Mouse (Mus musculus): ENCODE results near the gene Pcbd2. TPM values are rescaled to one million over a fixed set of nuclear protein-coding genes. Genes with fewer than 3 reads are reported as not detected.
"Not testable (repeated sequence)": the region's sequence is repeated elsewhere in the genome, so short reads cannot be mapped to it uniquely, and the experiment has no call there.

Pcbd2 gene
- 31.9 and 33.0 TPM in 2 replicates for polyA plus RNA-seq (2011; ENCODE audit: insufficient read length, low read depth, missing spikeins)

GRCm38 (mm10) chr13:55727120-55727838 is at the start of gene Pcbd2:
Gene Pcbd2 (plus strand): TSS chr13:55727368.
- no peak for TF ChIP-seq CTCF (IDR thresholded peaks at IDR 0.05; ENCODE audit: borderline replicate concordance, insufficient read depth, low read length)
- peak; percentile 44 for TF ChIP-seq POLR2A (IDR thresholded peaks at IDR 0.05; ENCODE audit: low read depth, low read length)
- H3K4me1 ChIP-seq (ENCODE audit: control insufficient read depth, insufficient read depth, low read length): no peaks in the 10 kb centered on the region
- H3K4me3 ChIP-seq (ENCODE audit: insufficient read depth, low read length): peak within 1 kb of the TSS; percentile 93
- H3K27ac ChIP-seq (ENCODE audit: insufficient read depth, low read length): peak within 1 kb of the TSS; percentile 92

DNA sequence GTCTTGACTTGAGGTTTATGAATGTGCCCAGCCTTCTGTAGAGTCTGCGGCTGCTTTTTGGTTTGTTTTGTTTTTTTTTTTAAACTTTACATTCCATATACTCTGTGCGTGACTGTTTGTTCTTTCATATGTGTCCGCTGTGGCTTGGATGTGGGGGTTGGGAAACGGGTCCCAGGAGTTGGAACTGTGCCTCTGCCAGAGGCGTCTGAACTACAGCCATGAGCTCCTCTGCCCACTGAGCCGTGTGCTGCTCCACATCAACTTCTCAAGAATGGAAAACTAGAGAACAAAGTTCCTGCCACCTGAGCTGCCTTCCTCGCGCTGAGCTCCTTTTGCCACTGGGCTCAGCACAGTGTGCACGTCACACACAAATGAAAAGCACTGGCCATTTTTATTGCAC is 45.0 kb upstream of the Pcbd2 start:
- Histone ChIP-seq H3K4me1 (ENCODE audit: control insufficient read depth, insufficient read depth, low read length) (no peaks in the 10 kb centered on the region), H3K4me3 (ENCODE audit: insufficient read depth, low read length) (no peak overlapping the region), H3K27ac (ENCODE audit: insufficient read depth, low read length) (no peak overlapping the region)
- TF ChIP-seq CTCF (IDR thresholded peaks at IDR 0.05; ENCODE audit: borderline replicate concordance, insufficient read depth, low read length) (no peak), POLR2A (IDR thresholded peaks at IDR 0.05; ENCODE audit: low read depth, low read length) (no peak)

DNA sequence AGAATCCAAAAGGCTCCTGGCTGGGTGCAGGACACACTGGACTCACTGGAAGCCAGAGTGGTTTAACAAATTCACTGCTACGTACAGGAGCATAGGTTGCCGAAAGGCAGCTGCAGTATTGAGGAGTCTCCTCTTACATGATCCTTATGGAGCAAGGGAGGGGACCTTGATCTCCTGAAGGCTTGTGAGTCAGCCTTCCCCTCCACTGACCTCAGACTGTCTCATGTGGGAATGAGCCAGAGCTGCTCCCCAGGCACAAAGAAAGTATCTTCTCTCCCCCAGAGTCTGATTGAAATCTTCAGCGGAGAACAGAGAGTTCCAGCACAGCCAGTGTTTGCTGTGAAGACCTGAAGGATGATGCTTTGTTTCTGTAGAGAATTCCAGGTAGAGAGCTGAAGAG is 43.6 kb upstream of the Pcbd2 start:
- TF ChIP-seq POLR2A (IDR thresholded peaks at IDR 0.05; ENCODE audit: low read depth, low read length): no peak
- no peak for TF ChIP-seq CTCF (IDR thresholded peaks at IDR 0.05; ENCODE audit: borderline replicate concordance, insufficient read depth, low read length)
- Histone ChIP-seq H3K4me1 (ENCODE audit: control insufficient read depth, insufficient read depth, low read length) (no peaks in the 10 kb centered on the region), H3K27ac (ENCODE audit: insufficient read depth, low read length) (no peak overlapping the region), H3K4me3 (ENCODE audit: insufficient read depth, low read length) (no peak overlapping the region)

DNA sequence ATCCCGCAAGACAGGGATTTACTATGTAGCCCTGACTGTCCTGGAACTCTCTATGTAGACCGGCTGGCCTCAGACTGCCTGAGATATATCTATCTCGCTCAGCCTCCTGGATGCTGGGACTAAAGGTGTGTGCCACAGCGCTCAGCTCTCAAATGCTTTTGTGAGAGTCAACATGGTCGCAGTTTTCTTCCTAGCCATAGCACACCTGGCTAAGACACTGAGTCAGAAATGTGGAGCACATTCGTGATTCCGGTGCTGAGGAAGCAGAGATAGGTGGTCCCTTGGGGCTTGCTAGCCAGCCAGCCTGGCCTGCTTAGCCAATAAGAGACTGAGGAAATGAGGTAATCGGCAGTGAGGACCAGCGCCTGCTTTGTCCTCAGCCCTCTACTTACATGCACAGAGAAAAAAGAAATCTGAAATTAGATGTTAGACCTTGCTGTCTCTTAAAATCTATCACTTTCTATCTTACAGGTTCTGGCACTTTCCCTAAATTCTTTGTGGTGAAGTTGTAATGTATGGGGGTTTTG is 41.0 kb upstream of the Pcbd2 start:
- Histone ChIP-seq H3K4me1 (ENCODE audit: control insufficient read depth, insufficient read depth, low read length) (no peaks in the 10 kb centered on the region), H3K27ac (ENCODE audit: insufficient read depth, low read length) (no peak overlapping the region), H3K4me3 (ENCODE audit: insufficient read depth, low read length) (no peak overlapping the region)
- no peak for TF ChIP-seq CTCF (IDR thresholded peaks at IDR 0.05; ENCODE audit: borderline replicate concordance, insufficient read depth, low read length)
- no peak for TF ChIP-seq POLR2A (IDR thresholded peaks at IDR 0.05; ENCODE audit: low read depth, low read length)

DNA sequence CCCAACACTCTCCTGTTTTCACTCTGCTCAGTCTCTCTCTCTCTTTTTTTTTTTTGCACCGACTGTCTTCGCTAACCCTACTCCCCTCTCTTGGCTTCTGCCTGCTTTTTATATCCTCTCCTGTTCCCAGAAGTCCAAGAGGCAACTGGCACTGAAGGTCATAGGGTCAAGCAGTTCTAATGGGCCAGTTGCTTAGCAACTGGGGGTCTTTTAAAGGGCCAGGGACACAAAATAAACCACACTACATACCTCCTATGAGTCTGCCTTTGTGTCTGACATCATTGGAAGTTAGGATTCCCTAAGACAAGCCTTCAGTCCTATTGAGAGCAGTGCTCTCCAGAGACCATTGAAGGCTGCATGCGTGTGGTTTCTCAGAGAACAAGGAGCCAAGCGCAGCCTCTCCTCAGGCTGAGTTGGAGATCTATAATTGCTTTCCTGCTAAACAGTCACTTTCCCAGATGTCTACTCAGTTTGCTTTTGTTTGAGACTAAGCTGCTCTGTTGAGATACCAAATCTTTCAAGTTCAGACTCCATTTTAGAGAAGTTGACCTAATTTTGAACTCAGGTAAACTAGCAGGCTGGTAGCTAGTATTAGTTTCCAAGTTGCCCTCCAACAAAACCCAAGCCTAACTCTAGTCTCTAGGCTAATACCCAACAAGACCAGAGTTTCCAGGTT is 39.1 kb upstream of the Pcbd2 start:
- H3K27ac ChIP-seq (ENCODE audit: insufficient read depth, low read length): no peak overlapping the region
- TF ChIP-seq POLR2A (IDR thresholded peaks at IDR 0.05; ENCODE audit: low read depth, low read length): no peak
- TF ChIP-seq CTCF (IDR thresholded peaks at IDR 0.05; ENCODE audit: borderline replicate concordance, insufficient read depth, low read length): no peak
- no peaks in the 10 kb centered on the region for H3K4me1 ChIP-seq (ENCODE audit: control insufficient read depth, insufficient read depth, low read length)

DNA sequence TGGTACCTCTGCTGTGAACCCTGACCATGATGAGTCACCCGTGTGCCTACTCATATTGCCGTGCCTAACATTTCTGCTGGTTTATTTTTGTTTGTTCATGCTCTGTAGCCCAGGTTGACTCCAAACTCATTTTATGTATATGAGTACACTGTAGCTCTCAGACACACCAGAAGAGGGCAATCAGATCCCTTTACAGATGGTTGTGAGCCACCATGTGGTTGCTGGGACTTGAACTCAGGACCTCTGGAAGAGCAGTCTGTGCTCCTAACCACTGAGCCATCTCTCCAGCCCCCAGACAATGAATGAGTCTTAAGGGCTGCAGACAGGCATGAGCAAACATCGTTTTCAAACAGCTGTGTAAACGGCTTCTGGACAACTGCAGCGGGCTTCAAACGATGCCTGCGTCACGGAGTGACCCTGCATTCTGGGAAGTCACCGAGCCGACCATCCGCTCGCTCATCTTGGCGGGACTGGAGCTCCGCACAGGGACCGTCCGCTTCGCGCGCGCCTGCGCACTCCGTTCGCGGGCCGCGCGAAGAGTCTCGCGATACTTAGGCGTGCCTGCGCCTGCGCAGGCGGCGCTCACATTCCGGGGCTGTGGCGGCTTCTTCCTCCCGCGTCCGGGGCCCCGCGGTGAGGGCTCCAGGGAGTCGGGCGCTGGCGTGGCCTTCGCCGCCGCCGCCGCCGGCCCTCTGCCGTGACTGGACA is 34.5 kb upstream of the Pcbd2 start, which contains the start of gene B230219D22Rik:
B230219D22Rik (plus strand) TSS at position 590 of the 708 bp plus-strand sequence.
- H3K4me3 ChIP-seq (ENCODE audit: insufficient read depth, low read length): peak within 1 kb of the TSS; percentile 84
- H3K27ac ChIP-seq (ENCODE audit: insufficient read depth, low read length): peak within 1 kb of the TSS; percentile 87
- peak; percentile 97 for TF ChIP-seq POLR2A (IDR thresholded peaks at IDR 0.05; ENCODE audit: low read depth, low read length)
- TF ChIP-seq CTCF (IDR thresholded peaks at IDR 0.05; ENCODE audit: borderline replicate concordance, insufficient read depth, low read length): no peak
- H3K4me1 ChIP-seq (ENCODE audit: control insufficient read depth, insufficient read depth, low read length): no peaks in the 10 kb centered on the region

More for the DNA sequence above, 39.1 kb upstream of the Pcbd2 start:
- no peak overlapping the region for H3K4me3 ChIP-seq (ENCODE audit: insufficient read depth, low read length)

GRCm38 (mm10) chr13:55693243-55693721 is 33.9 kb upstream of the Pcbd2 start:
- peak overlapping the region; percentile 84 for H3K4me3 ChIP-seq (ENCODE audit: insufficient read depth, low read length)
- H3K4me1 ChIP-seq (ENCODE audit: control insufficient read depth, insufficient read depth, low read length): no peaks in the 10 kb centered on the region
- H3K27ac ChIP-seq (ENCODE audit: insufficient read depth, low read length): peak overlapping the region; percentile 86
- no peak for TF ChIP-seq CTCF (IDR thresholded peaks at IDR 0.05; ENCODE audit: borderline replicate concordance, insufficient read depth, low read length)
- no peak for TF ChIP-seq POLR2A (IDR thresholded peaks at IDR 0.05; ENCODE audit: low read depth, low read length)

DNA sequence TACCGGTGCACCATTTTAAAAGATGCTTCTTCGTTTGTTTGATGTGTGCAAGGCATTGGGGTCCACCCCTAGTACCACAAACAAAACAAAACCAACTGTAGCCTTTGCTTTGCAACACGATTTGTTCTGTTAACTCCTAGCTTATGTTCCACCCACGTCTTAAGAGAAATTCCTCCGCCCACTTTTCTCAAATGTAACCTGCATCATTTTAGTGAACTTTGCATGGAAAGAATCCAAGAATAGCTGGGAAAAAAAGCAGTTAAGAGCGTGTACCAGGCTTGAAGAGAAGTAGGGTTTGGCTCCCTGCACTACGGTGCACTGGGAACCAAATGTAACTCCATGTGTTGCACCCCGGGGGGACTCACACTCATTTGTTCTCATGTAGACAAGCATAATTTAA is 33.1 kb upstream of the Pcbd2 start:
- H3K4me3 ChIP-seq (ENCODE audit: insufficient read depth, low read length): peak overlapping the region; percentile 84
- H3K4me1 ChIP-seq (ENCODE audit: control insufficient read depth, insufficient read depth, low read length): no peaks in the 10 kb centered on the region
- H3K27ac ChIP-seq (ENCODE audit: insufficient read depth, low read length): peak overlapping the region; percentile 86
- TF ChIP-seq POLR2A (IDR thresholded peaks at IDR 0.05; ENCODE audit: low read depth, low read length) (peak; percentile 22; the same call in 1 of the 2 replicates), CTCF (IDR thresholded peaks at IDR 0.05; ENCODE audit: borderline replicate concordance, insufficient read depth, low read length) (no peak)

- H3K27ac ChIP-seq (ENCODE audit: insufficient read depth, low read length); H3K4me3 ChIP-seq (ENCODE audit: insufficient read depth, low read length); H3K4me1 ChIP-seq (ENCODE audit: control insufficient read depth, insufficient read depth, low read length): not testable (repeated sequence)
Measured at GRCm38 (mm10) chr13:55695989-55696388, 31.2 kb upstream of the Pcbd2 start.

All from embryonic fibroblast, embryonic 13.5 days (primary cell).